In the genomic region with DNA sequence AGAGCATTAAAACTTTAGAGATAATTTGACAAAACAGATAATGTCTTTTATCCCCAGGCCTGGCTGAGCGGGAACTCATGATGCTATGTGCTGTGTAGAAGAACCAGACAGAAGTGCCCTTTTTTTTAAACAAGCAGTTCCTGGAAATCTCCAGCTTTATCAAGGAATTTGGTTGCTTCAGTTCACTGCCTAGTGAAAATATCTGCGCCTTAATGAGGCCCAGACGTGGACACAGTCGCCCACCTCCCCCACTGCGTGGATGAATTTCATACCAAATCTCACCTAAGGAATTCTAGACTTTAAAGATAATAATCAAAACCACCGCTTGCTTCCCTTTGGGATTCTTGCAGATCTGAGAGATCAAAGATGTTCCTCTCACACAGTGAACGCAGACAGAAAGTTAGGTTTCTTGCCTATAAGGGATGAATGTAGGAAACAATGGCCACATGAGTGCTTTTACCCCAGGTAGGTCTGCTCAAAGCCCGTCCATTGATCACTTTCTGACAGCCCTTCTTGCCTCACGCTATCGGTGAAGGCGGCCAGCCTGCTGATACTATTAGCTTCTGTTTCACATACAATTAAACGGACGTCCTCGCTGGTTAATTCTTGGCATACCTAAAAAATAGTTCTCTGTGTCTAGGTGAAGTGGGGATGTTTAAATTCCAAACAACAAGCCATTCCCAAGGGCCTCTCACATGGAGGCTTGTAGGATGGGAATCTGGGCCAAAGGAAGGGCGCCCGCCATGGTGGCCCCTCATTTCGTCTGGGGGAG, we compare ENCODE assay signal across 13 mouse cellular contexts.
DNase-seq lines count a peak whose midpoint lies in the region; ATAC-seq lines count a peak whose summit lies in the region.
"Had no signal": no experiment of that assay in that cellular context is flagged by ENCODE, and none has a peak within 500 bp of the region (broad histone marks: within the 10 kb centered on the region; RNA-seq: fewer than 3 reads in every experiment).

No protein-coding gene starts in this region.

- no peak overlapping the region for H3K9ac ChIP-seq in heart, embryonic 12.5 days
- no peak overlapping the region for H3K9ac ChIP-seq in lung, embryonic 15.5 days
- H3K9ac ChIP-seq in embryonic facial prominence, embryonic 13.5 days = no peak overlapping the region
- no peak overlapping the region for H3K9ac ChIP-seq in limb, embryonic 15.5 days
- H3K9ac ChIP-seq: liver, embryonic 14.5 days had no signal

- no peak for DNase-seq in heart, postnatal 36 days
- no peak for DNase-seq in lung, postnatal 25 days (ENCODE audit: low spot score)
- no peak for DNase-seq in T-cell, adult 2 months (ENCODE audit: low spot score)
- DNase-seq in right cerebral cortex, adult 18-20 months = no peak
- DNase-seq: cerebellum, adult 11 months; thymus, postnatal 4 days had no signal

- no peaks in the 10 kb centered on the region for H3K9me3 ChIP-seq in heart, embryonic 12.5 days (replicated peaks)
- no peaks in the 10 kb centered on the region for H3K9me3 ChIP-seq in lung, embryonic 15.5 days
- no peaks in the 10 kb centered on the region for H3K9me3 ChIP-seq in embryonic facial prominence, embryonic 13.5 days
- H3K9me3 ChIP-seq in limb, embryonic 15.5 days = no peaks in the 10 kb centered on the region

- H3K27ac ChIP-seq in heart, embryonic 12.5 days (ENCODE audit: poor library complexity, severe bottlenecking) = peak overlapping the region; percentile 54
- H3K27ac ChIP-seq in lung, embryonic 15.5 days = peak overlapping the region; percentile 53
- peak overlapping the region; percentile 68 for H3K27ac ChIP-seq in embryonic facial prominence, embryonic 13.5 days
- peak overlapping the region; percentile 69 for H3K27ac ChIP-seq in limb, embryonic 15.5 days
- H3K27ac ChIP-seq: liver, embryonic 14.5 days had no signal

- no peaks in the 10 kb centered on the region for H3K36me3 ChIP-seq in heart, embryonic 12.5 days
- H3K36me3 ChIP-seq in lung, embryonic 15.5 days = no peaks in the 10 kb centered on the region
- no peaks in the 10 kb centered on the region for H3K36me3 ChIP-seq in embryonic facial prominence, embryonic 13.5 days
- H3K36me3 ChIP-seq in limb, embryonic 15.5 days = no peaks in the 10 kb centered on the region
- H3K36me3 ChIP-seq: G1E had no signal

- peaks cover 40% of the 10 kb centered on the region for H3K4me1 ChIP-seq in heart, embryonic 12.5 days (replicated peaks)
- H3K4me1 ChIP-seq in lung, embryonic 15.5 days = peaks cover 9% of the 10 kb centered on the region
- peaks cover 18% of the 10 kb centered on the region for H3K4me1 ChIP-seq in embryonic facial prominence, embryonic 13.5 days
- H3K4me1 ChIP-seq in limb, embryonic 15.5 days = peaks cover 21% of the 10 kb centered on the region

- 47% methylated on average over 17 of the region's 17 CpGs for WGBS in heart, embryonic 12.5 days
- 34% methylated on average over 17 of the region's 17 CpGs for WGBS in lung, embryonic 15.5 days
- 20% methylated on average over 17 of the region's 17 CpGs for WGBS in embryonic facial prominence, embryonic 13.5 days
- 25% methylated on average over 17 of the region's 17 CpGs for WGBS in limb, embryonic 15.5 days

- ATAC-seq in heart, embryonic 12.5 days (ENCODE audit: insufficient number of reproducible peaks, low FRiP score) = no peak
- no peak for ATAC-seq in lung, embryonic 15.5 days (ENCODE audit: borderline replicate concordance, extremely low read depth, low FRiP score, low TSS enrichment)
- 0 out of 2 replicates have a peak, but pooled peaks have one; percentile 15 for ATAC-seq in embryonic facial prominence, embryonic 13.5 days (ENCODE audit: insufficient number of reproducible peaks, insufficient read depth, low FRiP score, low TSS enrichment, low read depth)
- ATAC-seq in limb, embryonic 15.5 days (ENCODE audit: insufficient number of reproducible peaks, low FRiP score, low TSS enrichment, low read depth) = no peak

- intact Hi-C loops in heart, postnatal 36 days (cut with DNase I) = no loop called here

- no peak overlapping the region for H3K4me2 ChIP-seq in heart, embryonic 12.5 days
- no peak overlapping the region for H3K4me2 ChIP-seq in lung, embryonic 15.5 days
- peak overlapping the region; percentile 15 for H3K4me2 ChIP-seq in embryonic facial prominence, embryonic 13.5 days
- no peak overlapping the region for H3K4me2 ChIP-seq in limb, embryonic 15.5 days

- no peaks in the 10 kb centered on the region for H3K27me3 ChIP-seq in heart, embryonic 12.5 days (replicated peaks)
- H3K27me3 ChIP-seq in lung, embryonic 15.5 days = no peaks in the 10 kb centered on the region
- no peaks in the 10 kb centered on the region for H3K27me3 ChIP-seq in embryonic facial prominence, embryonic 13.5 days
- H3K27me3 ChIP-seq in limb, embryonic 15.5 days = no peaks in the 10 kb centered on the region

- H3K4me3 ChIP-seq in heart, embryonic 12.5 days = no peak overlapping the region
- no peak overlapping the region for H3K4me3 ChIP-seq in lung, embryonic 15.5 days
- no peak overlapping the region for H3K4me3 ChIP-seq in embryonic facial prominence, embryonic 13.5 days
- H3K4me3 ChIP-seq in limb, embryonic 15.5 days = no peak overlapping the region
- H3K4me3 ChIP-seq: myocyte had no signal
